Mouse (Mus musculus): ENCODE results near the gene Tppp.

- TF ChIP-seq POLR2A (IDR thresholded peaks at IDR 0.05; ENCODE audit: insufficient read depth, low read depth, low read length) (no peak), CTCF (IDR thresholded peaks at IDR 0.05; ENCODE audit: insufficient read depth, low read depth, low read length) (no peak)
These were observed 18.9 kb upstream of the Tppp start for GRCm38 (mm10) chr13:73990325-73990724.
